Mouse (Mus musculus): ENCODE results near the gene Ube2dnl1. TPM values are rescaled to one million over a fixed set of nuclear protein-coding genes. Genes with fewer than 3 reads are reported as not detected.

Gene Ube2dnl1
- not detected in 2 replicates for polyA plus RNA-seq (2015; fragmentation: Nextera tagmentation; extraction: Ambion mirVana)

DNA sequence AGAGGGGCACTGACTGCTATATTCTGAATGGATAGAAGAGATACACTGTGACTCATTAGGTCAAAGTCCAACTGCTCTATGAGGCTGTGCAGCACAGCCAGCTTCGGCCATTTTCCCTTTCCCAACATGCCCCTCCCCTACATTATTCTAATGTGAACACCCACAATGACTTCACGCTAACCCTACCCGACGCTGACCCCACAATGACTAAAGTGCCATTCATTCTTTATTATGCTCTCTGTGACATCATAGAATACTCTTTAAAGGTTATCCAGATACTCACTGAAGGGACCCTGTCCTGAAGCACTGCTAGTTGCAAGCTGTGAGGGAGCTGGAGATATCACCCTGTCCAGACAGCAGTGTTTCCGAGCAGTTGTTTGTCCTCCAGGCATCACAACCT lies at the start of gene Ube2dnl1:
Ube2dnl1 (plus strand) TSS at position 301 of the 400 bp plus-strand sequence.
- H3K27ac ChIP-seq (ENCODE audit: low read length), result no peak within 1 kb of the TSS
- ATAC-seq, result 0 out of 2 replicates have a peak, but pooled peaks have one; percentile 52
- WGBS, result 74% methylated on average over 5 of the region's 5 CpGs

GRCm38 (mm10) chrX:114895489-114895888 lies 9.3 kb upstream of the Ube2dnl1 start:
- Histone ChIP-seq H3K27me3 (replicated peaks; ENCODE audit: control insufficient read depth, insufficient read depth, low read length) (no peaks in the 10 kb centered on the region), H3K27ac (ENCODE audit: low read length) (no peak overlapping the region), H3K9me3 (ENCODE audit: control insufficient read depth, low read length) (no peaks in the 10 kb centered on the region), H3K9ac (ENCODE audit: low read depth, low read length) (no peak overlapping the region), H3K36me3 (ENCODE audit: control insufficient read depth, insufficient read depth, low read length) (no peaks in the 10 kb centered on the region), H3K4me2 (ENCODE audit: low read depth, low read length) (no peak overlapping the region), H3K4me3 (ENCODE audit: low read length) (no peak overlapping the region), H3K4me1 (ENCODE audit: control insufficient read depth, insufficient read depth, low read length) (no peaks in the 10 kb centered on the region)
- ATAC-seq, result no peak

More for the DNA sequence above, at the start of gene Ube2dnl1:
- H3K36me3 ChIP-seq (ENCODE audit: control insufficient read depth, insufficient read depth, low read length), result no peaks in the 10 kb centered on the region
- H3K27me3 ChIP-seq (replicated peaks; ENCODE audit: control insufficient read depth, insufficient read depth, low read length), result no peaks in the 10 kb centered on the region
- H3K4me3 ChIP-seq (ENCODE audit: low read length), result no peak within 1 kb of the TSS
- H3K9ac ChIP-seq (ENCODE audit: low read depth, low read length), result no peak within 1 kb of the TSS
- no peak within 1 kb of the TSS for H3K4me2 ChIP-seq (ENCODE audit: low read depth, low read length)
- H3K4me1 ChIP-seq (ENCODE audit: control insufficient read depth, insufficient read depth, low read length), result no peaks in the 10 kb centered on the region
- H3K9me3 ChIP-seq (ENCODE audit: control insufficient read depth, low read length), result no peaks in the 10 kb centered on the region

GRCm38 (mm10) chrX:114897506-114897905 lies 7.3 kb upstream of the Ube2dnl1 start:
- H3K36me3 ChIP-seq (ENCODE audit: control insufficient read depth, insufficient read depth, low read length), result no peaks in the 10 kb centered on the region
- no peak overlapping the region for H3K9ac ChIP-seq (ENCODE audit: low read depth, low read length)
- no peaks in the 10 kb centered on the region for H3K4me1 ChIP-seq (ENCODE audit: control insufficient read depth, insufficient read depth, low read length)
- no peak overlapping the region for H3K4me3 ChIP-seq (ENCODE audit: low read length)
- no peaks in the 10 kb centered on the region for H3K27me3 ChIP-seq (replicated peaks; ENCODE audit: control insufficient read depth, insufficient read depth, low read length)
- no peak overlapping the region for H3K4me2 ChIP-seq (ENCODE audit: low read depth, low read length)
- H3K27ac ChIP-seq (ENCODE audit: low read length), result no peak overlapping the region
- WGBS, result 86% methylated on average over 3 of the region's 3 CpGs
- H3K9me3 ChIP-seq (ENCODE audit: control insufficient read depth, low read length), result no peaks in the 10 kb centered on the region
- no peak for ATAC-seq

- Histone ChIP-seq H3K36me3 (ENCODE audit: control insufficient read depth, insufficient read depth, low read length) (no peaks in the 10 kb centered on the region), H3K27ac (ENCODE audit: low read length) (no peak overlapping the region), H3K4me3 (ENCODE audit: low read length) (no peak overlapping the region), H3K4me1 (ENCODE audit: control insufficient read depth, insufficient read depth, low read length) (no peaks in the 10 kb centered on the region), H3K9ac (ENCODE audit: low read depth, low read length) (no peak overlapping the region), H3K27me3 (replicated peaks; ENCODE audit: control insufficient read depth, insufficient read depth, low read length) (no peaks in the 10 kb centered on the region), H3K9me3 (ENCODE audit: control insufficient read depth, low read length) (no peaks in the 10 kb centered on the region), H3K4me2 (ENCODE audit: low read depth, low read length) (no peak overlapping the region)
- ATAC-seq, result no peak
These were observed 1.4 kb upstream of the Ube2dnl1 start for GRCm38 (mm10) chrX:114903391-114903790.

DNA sequence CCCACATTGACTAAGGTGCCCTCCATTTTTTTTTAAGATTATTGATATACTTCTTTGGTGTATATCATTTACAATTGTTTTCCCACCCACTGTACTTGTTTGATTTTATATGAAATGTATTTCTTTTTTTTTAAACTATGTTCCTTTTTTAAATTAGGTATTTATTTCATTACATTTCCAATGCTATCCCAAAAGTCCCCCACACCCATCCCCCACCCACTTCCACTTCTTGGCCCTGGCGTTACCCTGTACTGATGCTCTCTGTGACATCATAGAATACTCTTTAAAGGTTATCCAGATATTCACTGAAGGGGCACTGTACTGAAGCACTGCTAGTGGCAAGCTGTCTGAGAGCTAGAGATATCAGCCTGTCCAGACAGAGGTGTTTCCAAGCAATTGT lies 2.5 kb downstream of the Ube2dnl1 start, which contains the start of gene Ube2dnl2:
Ube2dnl2 (plus strand) TSS at position 301 of the 400 bp plus-strand sequence.
- Histone ChIP-seq H3K4me1 (ENCODE audit: control insufficient read depth, insufficient read depth, low read length) (no peaks in the 10 kb centered on the region), H3K4me3 (ENCODE audit: low read length) (no peak within 1 kb of the TSS), H3K27ac (ENCODE audit: low read length) (no peak within 1 kb of the TSS), H3K4me2 (ENCODE audit: low read depth, low read length) (no peak within 1 kb of the TSS), H3K27me3 (replicated peaks; ENCODE audit: control insufficient read depth, insufficient read depth, low read length) (no peaks in the 10 kb centered on the region), H3K9me3 (ENCODE audit: control insufficient read depth, low read length) (no peaks in the 10 kb centered on the region), H3K36me3 (ENCODE audit: control insufficient read depth, insufficient read depth, low read length) (no peaks in the 10 kb centered on the region), H3K9ac (ENCODE audit: low read depth, low read length) (no peak within 1 kb of the TSS)
- no peak for ATAC-seq
- 84% methylated on average over 1 of the region's 1 CpGs for WGBS

- no peaks in the 10 kb centered on the region for H3K27me3 ChIP-seq (replicated peaks; ENCODE audit: control insufficient read depth, insufficient read depth, low read length)
These were observed 50.3 kb downstream of the Ube2dnl1 start for GRCm38 (mm10) chrX:114955066-114955465.

More at GRCm38 (mm10) chrX:114955066-114955465, 50.3 kb downstream of the Ube2dnl1 start:
- WGBS, result 16% methylated on average over 1 of the region's 1 CpGs
- no peaks in the 10 kb centered on the region for H3K4me1 ChIP-seq (ENCODE audit: control insufficient read depth, insufficient read depth, low read length)
- no peak overlapping the region for H3K4me3 ChIP-seq (ENCODE audit: low read length)
- no peak for ATAC-seq
- no peaks in the 10 kb centered on the region for H3K9me3 ChIP-seq (ENCODE audit: control insufficient read depth, low read length)
- H3K36me3 ChIP-seq (ENCODE audit: control insufficient read depth, insufficient read depth, low read length), result no peaks in the 10 kb centered on the region
- H3K4me2 ChIP-seq (ENCODE audit: low read depth, low read length), result no peak overlapping the region
- no peak overlapping the region for H3K27ac ChIP-seq (ENCODE audit: low read length)
- no peak overlapping the region for H3K9ac ChIP-seq (ENCODE audit: low read depth, low read length)

Other genes with a start within 250 kb of the Ube2dnl1 start
- gene Ube2dnl2, start 2.6 kb downstream of the Ube2dnl1 start, polyA plus RNA-seq (2015; fragmentation: Nextera tagmentation; extraction: Ambion mirVana), result not detected in 2 replicates

Data from intestine, embryonic 16.5 days (tissue).